Mouse (Mus musculus) mouse trophoblast stem cell (cell line): ENCODE results near the gene Ugt2a1.
"Not testable (repeated sequence)": the region's sequence is repeated elsewhere in the genome, so short reads cannot be mapped to it uniquely, and the experiment has no call there.

Source experiments
- in situ Hi-C, 2 experiments: fragments of 300-500 bp; cut with MseI, MboI; formaldehyde crosslinking; loops; 2 replicates in 1 of 2; 3 replicates in 1 of 2; pipeline ENCODE4 v1.15.1; 2025

The Ugt2a1 gene

DNA sequence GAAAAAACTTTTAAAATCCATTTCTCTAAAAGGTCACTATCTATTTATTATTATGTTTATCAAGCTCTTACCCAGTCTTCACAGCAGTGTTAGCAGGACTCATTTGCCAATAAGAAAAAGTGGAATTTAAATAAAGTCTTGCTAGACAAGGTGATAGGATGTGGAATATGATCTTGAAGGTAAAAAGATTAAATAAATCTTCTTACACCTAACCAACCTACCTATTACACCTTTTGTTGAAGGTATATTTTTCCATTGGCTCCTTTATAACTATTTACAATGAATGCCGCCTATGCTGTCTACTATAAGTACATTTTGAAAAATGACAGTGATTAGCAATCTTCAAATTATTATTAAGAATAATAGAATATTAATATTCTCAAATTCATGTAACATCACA, at the start of gene Ugt2a1:
Gene Ugt2a1, minus strand, starts transcription at position 101 of the 400 bp plus-strand sequence.
- in situ Hi-C loops = no loop called here

DNA sequence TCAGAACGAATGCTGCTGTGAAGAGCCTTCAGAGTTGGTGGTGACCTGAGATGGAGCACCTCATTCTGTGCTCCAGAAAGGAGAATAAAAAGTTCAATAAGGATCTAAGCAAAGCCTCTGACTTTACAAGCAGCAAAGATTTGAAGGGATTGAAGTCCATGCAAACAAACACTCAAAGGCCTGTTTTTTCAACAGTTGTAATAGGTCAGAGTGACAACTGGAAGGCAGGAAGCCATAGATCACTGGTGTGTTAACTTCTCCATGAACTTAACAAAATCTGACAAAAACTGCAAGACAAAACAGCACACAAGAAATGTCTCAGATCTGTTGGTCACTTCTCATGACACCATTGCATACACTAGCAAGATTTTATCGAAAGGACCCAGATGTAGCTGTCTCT, 47.4 kb upstream of the Ugt2a1 start, which contains the start of gene Sult1b1:
Gene Sult1b1, minus strand, starts transcription at position 85 of the 400 bp plus-strand sequence.
- in situ Hi-C loops = no loop called here

DNA sequence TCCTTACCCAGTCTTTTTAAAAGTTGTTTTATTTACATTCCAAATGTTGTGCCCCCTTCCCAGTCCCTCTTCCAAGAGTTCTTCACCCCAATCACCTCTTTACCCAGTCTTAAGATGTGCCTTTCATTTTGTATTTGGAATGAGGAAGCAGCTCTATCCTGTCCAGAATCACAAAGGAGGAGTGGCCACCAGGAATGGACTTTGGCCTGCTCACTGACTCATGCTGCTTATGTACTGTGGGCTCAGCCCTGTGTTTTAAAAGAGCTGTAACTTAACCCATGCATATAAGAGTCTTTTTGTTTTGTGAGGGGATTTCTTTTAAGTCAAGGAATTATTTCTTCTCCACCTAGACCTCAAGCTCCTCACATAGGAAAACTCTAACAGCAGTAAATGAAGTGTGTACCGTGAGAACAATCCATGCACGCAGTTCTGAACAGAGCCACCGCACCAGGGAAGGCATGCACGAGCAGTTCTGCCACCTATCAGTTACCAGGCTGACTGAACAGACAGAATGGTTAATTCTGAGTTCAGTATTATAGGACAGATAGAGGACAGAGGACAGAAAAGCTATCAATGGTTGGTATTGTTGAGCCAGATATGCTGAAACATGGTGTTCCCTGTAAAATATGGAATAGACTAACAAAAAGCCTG, 45.4 kb upstream of the Ugt2a1 start:
- in situ Hi-C loops = no loop called here

DNA sequence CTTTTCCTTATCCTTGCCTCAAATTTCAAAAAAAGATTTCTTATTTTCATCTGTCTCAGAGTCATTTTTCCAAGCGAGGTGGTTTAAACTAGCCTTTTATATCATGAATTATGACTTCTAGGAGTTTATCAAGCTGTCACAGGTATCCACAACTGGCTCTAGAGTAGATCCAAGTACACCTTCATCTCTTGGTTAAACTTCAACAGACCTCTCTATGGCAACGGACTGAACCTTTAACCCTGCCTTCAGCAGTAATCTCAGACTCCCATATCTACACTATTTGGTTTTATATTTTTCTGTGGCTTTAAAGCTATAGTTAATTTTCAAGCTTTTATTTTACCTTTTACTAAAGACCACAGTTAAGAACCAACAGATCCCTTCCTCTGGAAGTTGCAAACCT, 41.6 kb upstream of the Ugt2a1 start:
- in situ Hi-C loops = no loop called here

DNA sequence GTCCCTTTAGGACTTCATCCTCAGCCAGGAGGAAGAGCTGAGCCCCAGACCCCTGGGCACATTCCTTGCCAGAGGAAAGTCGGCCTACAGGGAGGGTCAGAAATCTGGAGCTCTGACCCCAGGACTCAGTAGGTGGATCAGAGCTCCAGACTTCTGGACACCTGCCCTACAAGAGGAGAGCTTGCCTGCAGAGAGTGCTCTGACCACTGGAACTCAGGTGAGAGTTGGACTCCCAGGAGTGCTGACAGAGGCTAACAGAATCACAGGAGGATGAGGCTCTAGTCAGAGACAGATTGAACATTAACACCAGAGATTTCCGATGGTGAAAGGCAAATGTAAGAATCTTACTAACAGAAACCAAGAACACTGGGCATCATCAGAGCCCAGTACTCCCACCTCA, 32.9 kb upstream of the Ugt2a1 start:
- in situ Hi-C loops = not testable (repeated sequence)

DNA sequence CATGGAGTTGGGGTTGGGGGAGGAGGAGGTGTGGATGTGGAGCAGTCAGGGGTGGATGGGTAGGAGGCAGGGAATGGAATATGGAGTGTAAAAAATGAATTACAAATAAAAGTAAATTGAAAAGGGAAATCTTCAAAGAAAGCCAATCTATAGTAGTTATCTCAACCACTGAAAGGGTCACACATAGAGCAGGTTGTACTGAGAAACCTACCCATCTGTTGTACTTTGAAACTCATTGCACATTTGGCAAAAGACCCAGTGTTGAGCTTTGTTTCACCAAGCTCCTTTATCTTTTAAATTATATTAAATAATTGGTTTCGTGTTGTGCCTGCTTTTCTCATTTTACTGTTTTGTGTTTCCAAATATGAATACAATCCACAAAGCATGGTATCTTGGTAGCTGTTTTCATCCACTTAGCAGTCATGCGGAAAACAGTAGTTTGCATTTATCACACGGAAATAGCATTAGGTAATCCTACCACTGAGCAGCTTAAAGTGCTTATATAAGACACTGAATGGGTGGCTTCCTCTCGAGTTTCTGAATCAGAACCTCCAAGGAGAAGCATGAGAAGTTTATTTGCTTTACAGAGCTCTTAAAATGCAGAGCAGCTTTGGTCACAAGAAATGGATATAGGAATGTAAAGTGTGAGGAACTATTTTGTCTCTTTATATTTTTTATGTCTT, 15.2 kb upstream of the Ugt2a1 start:
- in situ Hi-C loops = no loop called here

DNA sequence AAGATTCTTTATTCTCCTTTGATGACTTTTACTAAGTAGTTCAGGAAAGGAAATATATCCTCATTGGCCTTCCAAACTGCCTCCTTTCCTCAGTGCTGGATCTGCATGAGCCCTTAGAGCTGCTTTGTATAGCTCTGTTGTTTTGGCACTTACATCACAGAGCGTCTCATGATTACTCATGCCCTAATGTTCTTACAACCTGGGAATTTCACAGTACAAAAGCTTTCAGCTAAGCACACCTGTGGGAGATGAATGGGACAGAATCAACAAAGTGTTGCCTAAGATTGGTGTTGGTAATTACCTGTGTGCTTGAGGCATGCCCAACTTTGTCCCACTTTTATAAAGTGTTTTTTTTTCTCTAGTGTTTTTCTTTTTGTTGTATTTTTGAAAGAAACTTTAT, 12.0 kb upstream of the Ugt2a1 start:
- in situ Hi-C loops = no loop called here

DNA sequence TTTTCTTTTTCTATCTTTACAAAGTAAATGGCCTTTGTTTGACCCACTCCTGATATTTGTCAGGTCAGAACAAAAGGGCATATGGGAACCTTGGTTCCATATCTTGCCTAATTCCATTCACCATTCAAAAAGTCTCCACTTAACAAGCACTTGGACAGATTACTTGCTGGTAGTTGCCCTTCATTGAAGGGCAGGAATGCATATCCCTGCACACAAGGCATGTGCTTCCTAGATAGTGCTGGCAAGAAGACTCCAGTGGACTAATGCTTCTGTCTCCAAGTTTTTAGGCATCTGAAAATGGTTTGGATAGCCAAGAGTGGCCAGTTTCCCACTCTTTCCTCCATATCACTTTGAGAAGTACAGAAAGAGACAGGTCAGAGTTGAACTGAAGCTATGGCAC, 8.7 kb upstream of the Ugt2a1 start:
- in situ Hi-C loops = no loop called here

DNA sequence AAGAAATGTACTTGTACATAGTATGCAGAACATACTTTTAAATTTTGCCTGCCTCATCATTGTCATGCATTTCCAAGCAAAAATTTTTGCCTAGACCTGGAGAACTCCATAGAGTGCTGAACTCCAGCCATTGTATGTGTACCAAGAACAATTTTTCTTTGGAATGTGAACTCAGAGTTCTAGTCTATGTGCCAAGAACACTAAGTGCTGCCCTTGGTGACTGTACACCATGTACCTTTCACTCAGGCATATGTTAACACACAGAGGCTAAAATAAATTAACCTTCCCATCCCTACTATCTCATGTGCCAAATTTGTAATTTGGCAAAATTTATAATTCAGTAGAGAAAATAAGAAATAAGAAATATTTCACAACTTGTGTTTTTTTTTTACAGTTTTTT, 8.3 kb upstream of the Ugt2a1 start:
- in situ Hi-C loops = no loop called here

DNA sequence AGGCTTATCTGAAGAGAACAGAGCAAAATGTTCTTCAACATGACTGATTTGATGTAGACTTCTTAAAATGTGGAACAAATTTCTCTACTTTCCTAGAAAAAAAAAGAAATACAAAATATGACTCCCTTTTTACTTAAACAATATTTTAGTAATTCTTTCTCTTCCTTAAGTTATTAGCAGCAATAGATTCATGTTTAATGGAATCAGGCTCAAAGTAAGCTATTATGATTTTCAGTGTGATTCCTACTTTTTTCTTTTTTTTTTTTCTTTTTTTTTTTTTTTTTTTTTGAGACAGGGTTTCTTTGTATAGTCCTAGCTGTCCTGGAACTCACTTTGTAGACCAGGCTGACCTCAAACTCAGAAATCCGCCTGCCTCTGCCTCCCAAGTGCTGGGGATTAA, 4.0 kb downstream of the Ugt2a1 start, which contains the start of gene Gm43638:
Gene Gm43638, minus strand, starts transcription at position 101 of the 400 bp plus-strand sequence.
- in situ Hi-C loops = not testable (repeated sequence)

DNA sequence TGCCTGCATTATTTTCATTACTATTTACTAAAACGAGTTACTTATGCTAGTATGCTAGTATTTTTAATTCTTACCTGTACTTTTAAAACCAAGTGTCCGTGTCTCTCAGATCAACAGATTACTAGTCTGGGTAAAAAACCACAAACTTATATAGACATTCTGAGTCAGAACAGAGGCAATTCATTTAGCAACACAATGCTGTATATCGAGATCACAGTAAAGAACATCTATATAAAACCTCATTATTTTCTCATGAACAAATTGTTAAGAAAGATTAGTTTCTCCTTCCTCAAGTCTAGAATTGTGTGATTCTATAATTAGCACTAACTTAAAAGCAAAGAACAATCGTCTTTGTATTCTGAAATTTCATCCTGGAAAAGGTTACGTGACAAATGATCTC, 8.5 kb downstream of the Ugt2a1 start, which contains the start of gene Ugt2a2:
Gene Ugt2a2, minus strand, starts transcription at position 101 of the 400 bp plus-strand sequence.
- in situ Hi-C loops = no loop called here

DNA sequence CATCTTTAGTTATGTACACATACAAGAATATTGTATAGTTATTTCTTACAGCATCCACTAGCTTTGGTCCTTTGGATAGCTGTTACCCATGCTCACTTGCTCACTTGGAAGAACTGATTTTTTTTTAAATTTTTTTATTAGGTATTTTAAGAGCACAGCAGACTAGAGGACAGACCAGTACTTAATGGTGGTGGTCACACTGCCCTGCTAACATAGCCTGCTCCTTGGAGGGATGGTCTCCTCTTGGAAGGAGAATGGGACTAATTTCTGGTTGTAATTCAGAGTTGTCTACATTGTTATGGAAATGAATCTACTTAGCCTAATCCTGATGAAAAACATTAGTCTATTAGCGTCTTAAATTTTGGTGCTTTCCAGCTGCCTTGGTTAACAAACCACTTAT, 31.9 kb downstream of the Ugt2a1 start:
- in situ Hi-C loops = no loop called here

DNA sequence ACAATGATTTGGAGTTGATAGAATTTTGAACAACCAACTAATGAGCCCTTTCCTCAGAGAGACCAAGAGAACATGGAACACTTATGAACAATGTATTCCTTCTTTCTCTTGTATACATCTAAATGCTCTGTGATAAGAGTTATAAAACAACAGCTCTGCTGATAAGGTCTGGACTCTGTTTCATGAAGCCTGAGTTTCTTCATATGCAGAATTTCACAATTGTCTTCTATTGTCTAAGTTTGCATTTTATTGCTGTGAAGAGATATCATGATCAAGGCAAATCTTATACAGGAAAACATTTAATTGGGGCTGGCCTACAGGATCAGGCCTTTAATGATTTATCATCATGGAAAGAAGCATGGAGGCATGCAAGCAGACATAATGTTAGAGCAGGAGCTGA, 33.0 kb downstream of the Ugt2a1 start:
- in situ Hi-C loops = no loop called here

DNA sequence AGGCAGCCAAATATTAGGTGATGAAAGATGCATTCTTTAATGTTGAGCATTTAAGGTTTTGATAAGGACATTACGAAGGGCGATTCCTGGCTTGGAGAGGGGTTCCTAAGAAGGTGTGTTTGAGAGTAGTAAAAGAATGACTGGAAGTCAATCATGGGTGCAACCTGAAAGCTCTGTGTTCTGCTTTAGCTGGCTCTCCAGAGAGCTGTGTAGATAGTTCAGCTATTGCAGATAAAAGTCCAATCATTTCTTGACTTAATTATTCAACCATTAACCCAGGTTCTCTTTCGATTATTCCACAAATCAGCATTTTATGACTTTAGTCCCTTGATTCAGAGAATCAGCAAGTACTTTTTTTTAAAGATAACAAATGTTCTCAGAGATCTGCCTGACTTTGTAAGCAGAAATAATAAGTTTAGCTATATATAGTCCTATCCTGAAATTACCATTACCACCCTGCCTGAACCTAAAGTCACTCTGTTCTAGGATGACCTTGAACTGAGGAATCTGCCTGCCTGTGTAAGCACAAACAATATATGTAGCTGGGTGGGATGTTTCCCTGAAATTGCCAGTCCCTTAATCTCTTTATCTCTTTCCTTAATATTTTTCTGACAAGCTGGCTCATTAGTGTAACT, 34.3 kb downstream of the Ugt2a1 start:
- in situ Hi-C loops = no loop called here

DNA sequence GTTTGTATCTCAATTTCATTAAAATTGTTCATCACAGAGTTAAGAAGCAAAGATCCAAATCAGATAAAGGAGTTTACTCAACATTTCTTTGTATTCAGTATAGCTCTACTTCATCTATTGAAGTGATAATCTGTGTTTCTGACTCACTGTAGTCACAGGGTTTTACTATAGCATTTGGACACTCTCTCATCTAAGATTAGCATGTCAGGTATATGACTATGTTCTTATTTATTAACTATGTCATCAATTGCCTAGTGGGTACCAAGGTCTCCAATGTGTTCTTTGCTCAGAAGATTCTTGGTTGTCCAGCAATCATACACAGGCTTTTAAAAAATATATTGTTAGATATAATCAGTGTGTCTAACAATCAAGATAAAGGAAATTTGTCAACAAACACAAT, 35.2 kb downstream of the Ugt2a1 start:
- in situ Hi-C loops = no loop called here

DNA sequence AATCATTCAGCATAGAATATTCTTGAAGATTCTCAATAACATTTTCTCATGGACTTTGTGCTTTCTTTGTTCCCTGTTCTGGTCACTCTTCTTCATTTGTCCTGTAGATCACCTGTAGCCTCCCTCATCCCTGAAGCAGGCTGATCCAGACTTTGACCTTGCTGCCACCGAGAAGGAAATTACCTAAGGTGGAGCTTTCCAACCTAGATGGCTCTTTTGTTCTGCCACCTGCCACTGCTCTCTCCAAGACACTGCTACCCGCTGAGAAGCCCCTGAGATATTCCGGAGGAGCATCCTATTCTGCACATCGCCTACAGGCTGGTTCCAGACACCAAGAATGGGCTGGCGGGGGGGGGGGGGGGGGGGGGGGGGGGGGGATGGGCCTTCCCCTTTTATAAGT, 38.2 kb downstream of the Ugt2a1 start:
- in situ Hi-C loops = not testable (repeated sequence)

DNA sequence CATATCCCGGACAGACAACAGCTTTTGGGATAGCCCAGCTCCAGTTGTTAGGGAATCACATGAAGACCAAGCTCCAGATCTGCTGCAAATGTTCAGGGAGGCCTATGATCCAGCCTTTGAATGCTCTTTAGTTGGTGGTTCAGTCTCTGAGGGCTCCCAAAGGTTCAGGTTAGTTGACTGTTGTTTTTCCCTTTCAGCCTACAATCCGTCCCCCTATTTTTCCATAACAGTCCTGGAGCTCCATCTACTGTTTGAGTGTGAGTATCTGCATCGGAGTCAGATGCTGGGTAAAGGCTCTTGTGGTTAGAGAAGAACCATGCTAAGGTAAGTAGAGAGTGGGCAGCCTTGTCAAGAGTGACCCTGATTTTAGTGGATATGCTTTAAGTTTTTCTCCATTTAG, 54.4 kb downstream of the Ugt2a1 start:
- in situ Hi-C loops = no loop called here

DNA sequence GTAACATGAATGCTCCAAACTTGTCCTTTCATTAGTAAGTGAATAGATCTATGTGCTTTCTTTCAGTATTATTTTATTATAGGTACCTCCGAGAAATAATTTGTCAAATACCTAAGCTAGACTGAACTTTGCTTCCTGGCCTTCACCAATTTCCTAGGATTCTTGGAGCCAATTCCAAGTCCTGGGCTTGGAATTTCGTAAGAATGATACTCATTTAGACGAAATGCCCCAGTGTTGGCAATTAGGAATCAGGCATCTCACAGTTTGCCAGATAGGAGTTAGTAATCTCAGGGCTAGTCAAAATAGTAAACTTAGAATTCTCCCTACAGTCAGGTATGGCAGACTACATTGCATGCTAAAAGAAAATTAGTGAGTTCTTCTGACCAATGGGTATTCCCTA, 65.0 kb downstream of the Ugt2a1 start:
- in situ Hi-C loops = no loop called here

DNA sequence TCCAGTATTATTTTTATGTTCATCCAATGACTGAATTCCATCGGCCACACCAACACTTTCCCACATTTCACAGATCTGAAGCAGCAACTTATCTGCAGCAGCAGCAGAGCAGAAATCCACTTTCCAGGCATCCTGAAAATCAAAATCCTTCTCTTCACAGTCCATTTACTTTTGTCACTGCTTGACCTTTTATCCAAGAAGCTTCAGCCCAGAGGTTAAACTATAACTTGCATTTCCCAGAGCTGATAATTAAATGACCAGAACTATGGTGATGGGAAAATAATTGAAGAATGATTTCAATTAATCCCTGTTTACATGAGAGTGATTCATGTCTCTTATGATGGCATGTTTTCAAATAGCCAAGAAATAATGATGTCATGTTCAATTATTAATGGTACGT, 66.6 kb downstream of the Ugt2a1 start, which contains the start of gene Ugt2b38:
Gene Ugt2b38, minus strand, starts transcription at position 163 of the 400 bp plus-strand sequence.
- in situ Hi-C loops = not testable (repeated sequence)
